Mouse (Mus musculus) fibroblast of lung, adult 2 months (primary cell): ENCODE measurements at regions not wholly inside any gene's neighbourhood (a gene's known extent, or its start where the extent isn't known, plus 50 kb on each side); places are given as distances from the start of the nearest gene placed in this dataset.
"Not testable (repeated sequence)": the region's sequence is repeated elsewhere in the genome, so short reads cannot be mapped to it uniquely, and the experiment has no call there.

Experiments
- DNase-seq: peaks from one replicate; pipeline ENCODE4 v3.0.0-alpha.2; 2011; ENCODE audit warnings: low read depth

- no peak for DNase-seq
These were observed 130.9 kb downstream of the Gmnc start for GRCm38 (mm10) chr16:26860566-26860965.

GRCm38 (mm10) chr16:26849191-26849590 is 142.3 kb downstream of the Gmnc start:
- DNase-seq = no peak

- no peak for DNase-seq
These were observed 164.4 kb downstream of the Gmnc start for GRCm38 (mm10) chr16:26827006-26827405.

GRCm38 (mm10) chr16:26811201-26811600 is 180.3 kb downstream of the Gmnc start:
- DNase-seq = not testable (repeated sequence)

- no peak for DNase-seq
These were observed 186.0 kb downstream of the Gmnc start for GRCm38 (mm10) chr16:26805426-26805825.

GRCm38 (mm10) chr16:26787042-26787620 is 204.3 kb downstream of the Gmnc start:
- DNase-seq = no peak

GRCm38 (mm10) chr16:26782331-26782730 is 200.8 kb downstream of the Il1rap start:
- peak; percentile 17 for DNase-seq
